Mouse (Mus musculus) intestine, embryonic 16.5 days (tissue): ENCODE measurements at regions not wholly inside any gene's neighbourhood (a gene's known extent, or its start where the extent isn't known, plus 50 kb on each side); places are given as distances from the start of the nearest gene placed in this dataset.
A peak's percentile ranks its signal among the peaks of the same experiment; 100 is the strongest.

ENCODE experiments used
- ATAC-seq: fragments of 200-750 bp; cut with Nextera tagmentation; 2 replicates; pipeline ENCODE4 v1.8.0; 2017; ENCODE audit warnings: moderate TSS enrichment, moderate library complexity
- H3K27ac ChIP-seq: fragments of 300-500 bp; sonication (generic); 2 replicates; pipeline ENCODE4 v1.5.1; 2014; ENCODE audit warnings: mild to moderate bottlenecking, low read length
- H3K27me3 ChIP-seq: fragments of 300-500 bp; sonication (generic); replicated peaks from 2 replicates; pipeline ENCODE4 v1.6.1; 2014; ENCODE audit warnings: low read length, control low read depth, mixed read lengths; ENCODE audit not compliant: control insufficient read depth, insufficient read depth
- H3K36me3 ChIP-seq: fragments of 300-500 bp; sonication (generic); 2 replicates; pipeline ENCODE4 v1.6.1; 2014; ENCODE audit warnings: low read length, control low read depth; ENCODE audit not compliant: control insufficient read depth, insufficient read depth
- H3K4me1 ChIP-seq: fragments of 300-500 bp; sonication (generic); 2 replicates; pipeline ENCODE4 v1.6.1; 2014; ENCODE audit warnings: low read length, control low read depth, mixed read lengths; ENCODE audit not compliant: control insufficient read depth, insufficient read depth
- H3K4me2 ChIP-seq: fragments of 300-500 bp; sonication (generic); 2 replicates; pipeline ENCODE4 v1.6.1; 2014; ENCODE audit warnings: low read depth, low read length, control low read depth
- H3K4me3 ChIP-seq: fragments of 300-500 bp; sonication (generic); 2 replicates; pipeline ENCODE4 v1.5.1; 2014; ENCODE audit warnings: mild to moderate bottlenecking, low read length
- H3K9ac ChIP-seq: fragments of 300-500 bp; sonication (generic); 2 replicates; pipeline ENCODE4 v1.6.1; 2014; ENCODE audit warnings: low read depth, low read length
- H3K9me3 ChIP-seq: fragments of 300-500 bp; sonication (generic); 2 replicates; pipeline ENCODE4 v1.6.1; 2016; ENCODE audit warnings: low read length, control low read depth; ENCODE audit not compliant: control insufficient read depth
- WGBS: fragments of 180-500 bp; shearing (Covaris S2); extraction: QIAGEN DNeasy Blood & Tissue Kit; methylation state at CpG from one replicate; pipeline ENCODE4 v1.1.7; 2014; 5-methylcytosine and 5-hydroxymethylcytosine counted together

DNA sequence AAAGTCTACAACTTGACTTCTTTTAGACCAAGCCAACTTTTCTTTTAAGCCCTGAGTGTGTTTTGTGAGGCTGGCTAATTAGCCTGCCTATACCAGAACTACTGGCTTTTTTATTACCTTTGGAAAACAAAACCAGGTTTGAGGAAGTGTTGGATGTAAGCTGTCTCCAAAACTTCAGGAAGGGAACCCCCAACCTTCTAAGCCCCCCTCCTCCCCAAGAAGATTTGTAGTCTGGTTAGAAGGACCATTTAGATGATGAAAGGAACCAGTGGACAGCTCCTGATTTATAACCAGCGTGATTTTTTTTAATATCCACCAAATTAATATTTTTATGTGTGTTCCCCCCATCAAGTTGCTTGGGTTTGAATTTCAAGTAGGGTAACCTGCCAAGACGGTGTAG lies 236.1 kb upstream of the Nfe2l3 start:
- no peaks in the 10 kb centered on the region for H3K4me1 ChIP-seq
- H3K4me2 ChIP-seq = no peak overlapping the region
- no peak overlapping the region for H3K4me3 ChIP-seq
- H3K27ac ChIP-seq = no peak overlapping the region
- H3K9me3 ChIP-seq = no peaks in the 10 kb centered on the region
- no peak overlapping the region for H3K9ac ChIP-seq
- no peak for ATAC-seq
- WGBS = 78% methylated on average over 2 of the region's 2 CpGs
- no peaks in the 10 kb centered on the region; the same call in 1 of the 2 replicates for H3K27me3 ChIP-seq
- no peaks in the 10 kb centered on the region for H3K36me3 ChIP-seq

DNA sequence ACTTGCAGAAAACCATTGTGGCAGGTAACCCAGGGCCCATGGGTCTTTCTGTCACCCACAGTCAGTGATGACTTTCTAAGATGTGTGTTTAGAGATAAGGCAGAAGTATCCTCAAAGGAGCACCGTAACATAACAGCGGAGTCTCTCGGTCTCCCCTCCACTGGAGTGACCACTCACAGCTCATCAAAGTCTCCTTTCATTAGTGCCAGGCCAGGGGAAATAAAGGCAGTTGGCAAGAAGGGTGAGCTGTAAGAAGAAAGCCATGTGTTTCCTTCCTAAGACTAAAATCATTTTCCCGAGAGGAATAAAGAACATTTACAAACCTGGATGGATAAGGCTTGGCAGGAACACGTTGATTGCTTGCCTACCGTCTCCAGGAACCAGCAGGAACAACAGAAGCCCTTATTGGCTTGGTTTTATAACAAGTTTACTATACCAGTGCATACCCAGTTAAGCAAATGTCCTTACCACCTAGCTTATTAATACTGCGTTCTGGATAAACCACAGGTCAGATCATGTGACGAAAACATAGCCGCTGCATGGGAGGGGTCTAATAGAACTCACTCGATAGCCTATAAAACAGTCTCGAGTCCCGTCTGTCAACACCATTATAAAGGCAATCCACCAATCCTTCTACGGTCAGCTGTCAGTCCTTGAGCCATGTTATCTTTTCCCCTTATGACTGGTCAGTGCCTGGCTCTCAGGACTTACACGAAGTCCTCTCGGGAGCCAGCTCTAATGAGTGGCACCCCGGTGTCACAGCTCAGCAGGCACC lies 235.3 kb upstream of the Nfe2l3 start:
- ATAC-seq = no peak
- no peaks in the 10 kb centered on the region for H3K4me1 ChIP-seq
- no peak overlapping the region for H3K4me3 ChIP-seq
- H3K27me3 ChIP-seq = no peaks in the 10 kb centered on the region; the same call in 1 of the 2 replicates
- no peak overlapping the region for H3K9ac ChIP-seq
- 72% methylated on average over 16 of the region's 16 CpGs for WGBS
- no peak overlapping the region for H3K27ac ChIP-seq
- no peaks in the 10 kb centered on the region for H3K9me3 ChIP-seq
- H3K36me3 ChIP-seq = no peaks in the 10 kb centered on the region
- no peak overlapping the region for H3K4me2 ChIP-seq

DNA sequence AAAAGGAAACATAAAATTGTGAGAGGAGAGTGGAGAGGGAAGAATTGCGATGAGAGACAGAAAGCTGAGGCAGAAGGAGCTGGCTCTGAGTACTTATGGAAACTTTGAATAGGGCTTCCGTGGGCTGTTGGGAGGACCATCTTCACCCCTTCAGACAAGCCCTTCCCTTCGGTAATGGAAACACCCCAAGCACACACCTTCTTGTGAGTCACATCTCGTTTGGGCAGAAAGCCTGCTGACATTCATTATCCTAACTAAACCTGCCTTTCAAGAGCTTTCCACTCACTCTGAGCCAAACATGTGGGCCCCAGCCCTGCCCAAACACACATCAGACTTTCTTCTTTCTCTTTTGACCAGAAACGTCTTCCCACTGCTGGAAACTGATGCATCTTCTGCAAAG lies 232.3 kb upstream of the Nfe2l3 start:
- 70% methylated on average over 5 of the region's 5 CpGs for WGBS
- Histone ChIP-seq H3K27me3 (peaks cover under 1% of the 10 kb centered on the region), H3K9ac (no peak overlapping the region), H3K4me2 (no peak overlapping the region), H3K36me3 (no peaks in the 10 kb centered on the region), H3K4me3 (no peak overlapping the region), H3K9me3 (no peaks in the 10 kb centered on the region), H3K27ac (no peak overlapping the region), H3K4me1 (no peaks in the 10 kb centered on the region)
- ATAC-seq = no peak

- peaks cover 5% of the 10 kb centered on the region for H3K27me3 ChIP-seq
- 84% methylated on average over 14 of the region's 14 CpGs for WGBS
- no peak for ATAC-seq
Observed at GRCm38 (mm10) chr6:51200837-51201236, 231.6 kb upstream of the Nfe2l3 start.

DNA sequence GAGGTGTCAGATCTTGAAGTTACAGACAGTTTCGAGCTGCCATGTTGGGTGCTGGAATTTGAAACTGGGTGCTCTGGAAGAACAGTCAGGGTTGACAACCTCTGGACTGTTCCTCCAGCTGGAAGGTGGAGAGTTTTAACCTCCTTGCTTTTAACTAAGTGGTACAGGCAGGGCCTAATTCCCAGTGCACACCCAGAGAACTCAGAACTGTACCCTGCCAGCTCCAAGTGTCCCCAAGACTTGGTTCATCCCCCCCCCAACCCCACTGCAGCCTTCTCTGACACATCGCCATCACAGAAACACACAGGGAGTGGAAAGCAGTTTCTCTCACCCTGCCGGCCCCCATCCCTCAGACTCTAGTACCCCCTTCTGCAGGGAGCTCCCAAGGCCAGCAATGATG lies 228.2 kb upstream of the Nfe2l3 start:
- WGBS = 83% methylated on average over 3 of the region's 3 CpGs
- ATAC-seq = no peak

More at GRCm38 (mm10) chr6:51200837-51201236, 231.6 kb upstream of the Nfe2l3 start:
- no peak overlapping the region for H3K4me3 ChIP-seq
- H3K27ac ChIP-seq = no peak overlapping the region
- H3K4me2 ChIP-seq = no peak overlapping the region
- H3K9ac ChIP-seq = no peak overlapping the region
- H3K9me3 ChIP-seq = no peaks in the 10 kb centered on the region
- H3K36me3 ChIP-seq = no peaks in the 10 kb centered on the region
- H3K4me1 ChIP-seq = no peaks in the 10 kb centered on the region

GRCm38 (mm10) chr6:51205411-51205810 lies 227.1 kb upstream of the Nfe2l3 start:
- no peak for ATAC-seq

More for the DNA sequence above, 228.2 kb upstream of the Nfe2l3 start:
- no peak overlapping the region for H3K4me3 ChIP-seq
- H3K9me3 ChIP-seq = no peaks in the 10 kb centered on the region
- H3K4me2 ChIP-seq = no peak overlapping the region
- no peak overlapping the region for H3K27ac ChIP-seq
- H3K9ac ChIP-seq = no peak overlapping the region
- no peaks in the 10 kb centered on the region for H3K36me3 ChIP-seq
- H3K27me3 ChIP-seq = peaks cover 18% of the 10 kb centered on the region
- peaks cover 9% of the 10 kb centered on the region for H3K4me1 ChIP-seq

GRCm38 (mm10) chr6:51206712-51207505 lies 225.6 kb upstream of the Nfe2l3 start:
- no peak for ATAC-seq
- H3K9ac ChIP-seq = no peak overlapping the region

More at GRCm38 (mm10) chr6:51205411-51205810, 227.1 kb upstream of the Nfe2l3 start:
- peaks cover 18% of the 10 kb centered on the region for H3K27me3 ChIP-seq
- WGBS = 73% methylated on average over 11 of the region's 11 CpGs
- no peaks in the 10 kb centered on the region for H3K9me3 ChIP-seq
- no peak overlapping the region for H3K9ac ChIP-seq
- H3K27ac ChIP-seq = no peak overlapping the region
- H3K4me3 ChIP-seq = no peak overlapping the region
- H3K4me2 ChIP-seq = no peak overlapping the region
- no peaks in the 10 kb centered on the region for H3K36me3 ChIP-seq
- peaks cover 9% of the 10 kb centered on the region for H3K4me1 ChIP-seq

GRCm38 (mm10) chr6:51207587-51208361 lies 224.7 kb upstream of the Nfe2l3 start:
- Histone ChIP-seq H3K27me3 (peaks cover 18% of the 10 kb centered on the region), H3K4me3 (no peak overlapping the region), H3K9me3 (no peaks in the 10 kb centered on the region), H3K4me1 (peaks cover 9% of the 10 kb centered on the region), H3K27ac (no peak overlapping the region), H3K4me2 (peak overlapping the region; percentile 12; the same call in 1 of the 2 replicates), H3K9ac (no peak overlapping the region), H3K36me3 (no peaks in the 10 kb centered on the region)
- ATAC-seq = no peak
- WGBS = 7% methylated on average over 21 of the region's 21 CpGs

More at GRCm38 (mm10) chr6:51206712-51207505, 225.6 kb upstream of the Nfe2l3 start:
- Histone ChIP-seq H3K27ac (no peak overlapping the region; the same call in 1 of the 2 replicates), H3K4me2 (no peak overlapping the region), H3K27me3 (peaks cover 18% of the 10 kb centered on the region), H3K36me3 (no peaks in the 10 kb centered on the region), H3K4me3 (no peak overlapping the region), H3K4me1 (peaks cover 9% of the 10 kb centered on the region), H3K9me3 (no peaks in the 10 kb centered on the region)
- WGBS = 12% methylated on average over 11 of the region's 11 CpGs
